Mouse (Mus musculus) liver, adult 2 months (tissue): ENCODE data around the gene Mtrr.

Experiments used
- CTCF ChIP-seq: fragments of 200-500 bp; IDR thresholded peaks from 2 replicates; pipeline ENCODE4 v1.5.1; 2011; ENCODE audit warnings: low read depth, low read length, control low read depth
- POLR2A ChIP-seq: fragments of 200-500 bp; IDR thresholded peaks from 2 replicates; pipeline ENCODE4 v1.6.1; 2011; ENCODE audit warnings: low read length, control low read depth; ENCODE audit not compliant: insufficient read depth; ENCODE audit errors: extremely low read depth

DNA sequence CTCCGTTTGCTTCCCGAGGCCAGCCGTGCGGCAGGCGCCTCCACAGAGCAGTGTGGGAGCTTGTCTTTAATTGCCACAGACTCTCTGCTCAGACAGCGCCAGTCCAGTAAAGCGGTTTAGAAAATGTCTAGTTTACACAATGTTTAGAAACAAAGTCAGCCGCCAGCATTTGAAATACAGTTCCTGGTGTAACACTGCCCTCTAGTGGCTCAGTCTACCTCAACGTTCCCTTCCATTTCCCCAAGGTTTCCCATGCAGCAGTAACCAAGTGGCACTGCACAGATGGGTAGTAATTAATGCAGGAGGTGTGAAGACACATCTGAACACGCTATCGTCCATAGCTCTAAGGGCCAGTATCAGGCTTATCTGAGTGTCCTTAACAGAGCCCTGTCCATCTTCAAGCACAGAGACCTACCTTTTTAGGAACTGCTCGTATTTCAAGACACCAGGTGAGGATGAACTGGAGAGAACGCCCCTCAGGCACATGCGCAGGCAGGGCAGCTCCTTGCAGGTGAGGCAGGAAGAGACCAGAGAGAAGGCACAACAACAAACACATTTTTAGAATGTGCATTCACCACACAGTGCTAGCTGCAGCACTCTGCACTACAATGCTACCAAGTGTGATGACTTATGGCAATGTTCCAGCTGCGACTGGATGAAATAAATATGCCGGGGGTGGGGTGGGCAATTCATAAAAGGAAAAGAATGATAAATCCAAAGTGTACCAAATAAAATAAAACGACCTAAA, 12.2 kb downstream of the Mtrr start:
- TF ChIP-seq CTCF, result peak; percentile 55
- no peak for TF ChIP-seq POLR2A
